Mouse (Mus musculus): Measurements from ENCODE around the gene Scn8a.

- TF ChIP-seq MAX (IDR thresholded peaks at IDR 0.05) = no peak
- TF ChIP-seq CTCF (IDR thresholded peaks at IDR 0.05; ENCODE audit: control insufficient read depth, insufficient read depth, insufficient read length) = no peak
- no peak for TF ChIP-seq MYOD1 (IDR thresholded peaks at IDR 0.05; ENCODE audit: control insufficient read depth, insufficient read length, low read depth)
- TF ChIP-seq CEBPB (IDR thresholded peaks at IDR 0.05; ENCODE audit: low read depth) = no peak
- no peak for TF ChIP-seq MYOG (IDR thresholded peaks at IDR 0.05; ENCODE audit: control insufficient read depth, extremely low read depth, insufficient read length)
- no peak for TF ChIP-seq USF1 (IDR thresholded peaks at IDR 0.05; ENCODE audit: low read depth)
- TF ChIP-seq FOSL1 (IDR thresholded peaks at IDR 0.05; ENCODE audit: insufficient read depth, low read length, poor library complexity, severe bottlenecking) = no peak
Measured at GRCm38 (mm10) chr15:100909734-100910163, 40.1 kb downstream of the Scn8a start.
